In genomic region chr4:103486140-103486965, GRCm38 (mm10) we compare ENCODE assay signal across 27 mouse cellular contexts.
DNase-seq lines count a peak whose midpoint lies in the region; ATAC-seq and TF ChIP-seq lines count a peak whose summit lies in the region.
"Had no signal": no experiment of that assay in that cellular context is flagged by ENCODE, and none has a peak within 500 bp of the region (broad histone marks: within the 10 kb centered on the region; RNA-seq: fewer than 3 reads in every experiment).

No protein-coding gene starts in this region.

- no peaks in the 10 kb centered on the region for H3K36me3 ChIP-seq in hindbrain, embryonic 12.5 days
- no peaks in the 10 kb centered on the region for H3K36me3 ChIP-seq in hindbrain, embryonic 16.5 days (ENCODE audit: control insufficient read depth, insufficient read depth, low read length)
- H3K36me3 ChIP-seq: embryonic facial prominence, embryonic 12.5 days; neural tube, embryonic 12.5 days had no signal

- H3K27ac ChIP-seq in hindbrain, embryonic 12.5 days = no peak overlapping the region
- no peak overlapping the region for H3K27ac ChIP-seq in hindbrain, embryonic 16.5 days (ENCODE audit: low read depth, low read length)
- H3K27ac ChIP-seq: embryonic facial prominence, embryonic 12.5 days; liver, embryonic 14.5 days; neural tube, embryonic 12.5 days had no signal

- TF ChIP-seq POLR2A in brain, embryonic 14.5 days (IDR thresholded peaks at IDR 0.05; ENCODE audit: borderline replicate concordance, extremely low read depth, insufficient read depth, insufficient read length, poor library complexity, severe bottlenecking) = no peak

- H3K4me3 ChIP-seq in hindbrain, embryonic 12.5 days = no peak overlapping the region
- no peak overlapping the region for H3K4me3 ChIP-seq in hindbrain, embryonic 16.5 days (ENCODE audit: low read length)
- H3K4me3 ChIP-seq: embryonic facial prominence, embryonic 12.5 days; myocyte; neural tube, embryonic 12.5 days had no signal

- peaks cover 10% of the 10 kb centered on the region for H3K4me1 ChIP-seq in hindbrain, embryonic 12.5 days
- H3K4me1 ChIP-seq in hindbrain, embryonic 16.5 days (ENCODE audit: control insufficient read depth, insufficient read depth, low read depth, low read length) = no peaks in the 10 kb centered on the region
- H3K4me1 ChIP-seq: embryonic facial prominence, embryonic 12.5 days; neural tube, embryonic 12.5 days had no signal

- H3K27me3 ChIP-seq in hindbrain, embryonic 12.5 days = no peaks in the 10 kb centered on the region
- H3K27me3 ChIP-seq in hindbrain, embryonic 16.5 days (replicated peaks; ENCODE audit: control insufficient read depth, insufficient read depth, low read length) = no peaks in the 10 kb centered on the region
- H3K27me3 ChIP-seq: embryonic facial prominence, embryonic 12.5 days; neural tube, embryonic 12.5 days had no signal

- H3K9me3 ChIP-seq in hindbrain, embryonic 12.5 days (replicated peaks) = no peaks in the 10 kb centered on the region
- H3K9me3 ChIP-seq in hindbrain, embryonic 16.5 days (ENCODE audit: control insufficient read depth, low read length) = no peaks in the 10 kb centered on the region
- H3K9me3 ChIP-seq: embryonic facial prominence, embryonic 12.5 days; neural tube, embryonic 12.5 days had no signal

- peak; percentile 50; the same call in 1 of the 2 replicates for ATAC-seq in hindbrain, embryonic 12.5 days (ENCODE audit: low FRiP score)
- ATAC-seq in hindbrain, embryonic 16.5 days = no peak
- ATAC-seq: intestine, embryonic 16.5 days had no signal

- 54% methylated on average over 8 of the region's 8 CpGs for WGBS in hindbrain, embryonic 12.5 days
- WGBS in hindbrain, embryonic 16.5 days = 42% methylated on average over 8 of the region's 8 CpGs

- DNase-seq in embryo, embryonic 11 days = peak; percentile 14
- DNase-seq in embryo, embryonic 10 days (ENCODE audit: low spot score) = no peak
- DNase-seq in brain, embryonic 14.5 days (ENCODE audit: low read depth) = peak; percentile 45
- DNase-seq in retina, embryonic 14.5 days (ENCODE audit: low spot score) = peak; percentile 9
- no peak for DNase-seq in kidney, adult 8-10 months
- DNase-seq: adrenal gland, postnatal 14 days; cerebellum, adult 11-12 months; cerebellum, postnatal 10 days; gastrocnemius, postnatal 36 days; heart, adult 18-20 months; heart, postnatal 36 days; kidney, adult 9 months; kidney, postnatal 10 days; layer of hippocampus, postnatal 36 days; liver; lung, embryonic 14.5 days; lung, postnatal 14 days; right cerebral cortex, postnatal 14 days; thymus, postnatal 4 days had no signal

- H3K4me2 ChIP-seq in hindbrain, embryonic 12.5 days (replicated peaks) = no peak overlapping the region
- no peak overlapping the region for H3K4me2 ChIP-seq in hindbrain, embryonic 16.5 days (ENCODE audit: low read length)
- H3K4me2 ChIP-seq: embryonic facial prominence, embryonic 12.5 days; heart, embryonic 11.5 days; lung, embryonic 14.5 days; neural tube, embryonic 12.5 days had no signal

- no peak overlapping the region for H3K9ac ChIP-seq in hindbrain, embryonic 12.5 days
- H3K9ac ChIP-seq in hindbrain, embryonic 16.5 days (ENCODE audit: low read depth, low read length) = no peak overlapping the region
- H3K9ac ChIP-seq: embryonic facial prominence, embryonic 12.5 days; liver, embryonic 14.5 days; lung, embryonic 14.5 days; neural tube, embryonic 12.5 days had no signal

- TF ChIP-seq CTCF in brain, embryonic 14.5 days (IDR thresholded peaks at IDR 0.05; ENCODE audit: borderline replicate concordance, extremely low read depth, insufficient read depth, insufficient read length) = no peak

Comparison
In these comparisons a context has a peak if more than half of its experiments do, and no peak if none do; other contexts are left out.
1. DNase-seq: peak in embryo, embryonic 11 days (single experiment), brain, embryonic 14.5 days (single experiment) and retina, embryonic 14.5 days (single experiment); none in embryo, embryonic 10 days (single experiment) and kidney, adult 8-10 months (0 of 2).